Mouse (Mus musculus) layer of hippocampus, postnatal 25 days (tissue): Measurements from ENCODE around the gene Cog2. TPM values are rescaled to one million over a fixed set of nuclear protein-coding genes. Genes with fewer than 3 reads are reported as not detected.

Experiments used
- DNase-seq, 2 experiments: peaks; one replicate each; pipeline ENCODE4 v3.0.0; 2022; ENCODE audit warnings: mixed read lengths in 2 of 2, low spot score in 1 of 2; ENCODE audit errors: extremely low spot score in 1 of 2
- total RNA-seq, 2 experiments: library from RNA; stranded (reverse); gene quantifications; 2 replicates each; pipeline ENCODE4 v1.2.3; 2021

Gene Cog2
- total RNA-seq: 10 to 100 TPM; 37.2 to 48.5 TPM

DNA sequence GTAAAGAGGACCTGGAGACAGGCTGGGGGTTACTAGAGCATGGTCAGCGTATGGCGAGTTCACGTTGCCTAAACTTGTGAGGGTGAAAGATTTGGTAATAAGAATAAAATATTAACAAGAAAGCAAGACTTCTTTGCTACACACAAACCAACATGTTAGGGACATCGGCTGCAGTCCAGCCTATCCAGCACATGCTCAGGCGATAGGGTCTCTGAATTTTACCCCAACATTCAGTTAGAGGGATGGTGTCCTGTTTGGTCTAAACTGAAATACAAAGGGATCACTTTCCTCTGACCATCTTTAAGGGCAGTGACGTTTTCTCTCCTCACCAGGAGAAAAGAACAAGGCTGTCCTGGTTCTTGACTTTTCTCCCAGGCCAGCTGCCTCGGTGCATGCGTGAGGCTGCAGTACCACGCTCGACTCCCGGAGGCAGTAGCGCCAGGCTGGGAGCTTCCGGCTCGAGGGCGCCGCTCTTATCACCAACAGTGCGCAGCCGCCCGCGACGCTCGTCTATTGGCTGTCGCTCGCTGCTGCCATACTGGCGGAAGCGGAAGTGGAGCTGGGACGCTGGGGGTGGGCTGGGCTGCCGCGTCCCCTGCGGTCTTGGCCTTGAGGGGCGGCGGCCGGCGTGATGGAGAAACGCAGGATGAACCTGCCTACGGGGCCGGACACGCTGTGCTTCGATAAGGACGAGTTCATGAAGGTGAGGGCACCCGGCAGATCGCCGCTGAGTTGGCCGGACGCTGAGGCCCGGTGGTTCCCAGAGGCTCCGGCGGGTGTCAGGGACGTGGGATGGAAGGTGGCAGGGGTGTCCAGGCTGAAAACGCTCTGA lies at the start of gene Cog2:
Gene Cog2 (plus strand): TSS at position 519 of the 832 bp plus-strand sequence.
- peak; percentile 75 to 85 for DNase-seq

DNA sequence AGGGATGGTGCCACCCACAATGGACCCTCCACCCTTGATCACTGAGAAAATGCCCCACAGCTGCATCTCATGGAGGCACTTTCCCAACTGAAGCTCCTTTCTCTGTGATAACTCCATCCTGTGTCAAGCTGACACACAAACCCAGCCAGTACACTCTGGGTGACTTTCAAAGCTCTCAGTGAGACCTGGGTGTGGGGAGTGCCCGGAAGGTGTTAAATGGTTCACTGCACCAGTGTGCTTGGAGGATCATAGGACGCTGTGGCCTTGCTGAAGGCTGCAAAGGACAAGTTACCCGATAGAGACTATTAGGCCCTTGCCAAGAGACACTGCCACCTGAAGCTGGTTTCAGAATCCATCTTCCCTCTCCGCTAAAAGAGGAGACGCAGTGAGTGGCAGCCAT lies 44.9 kb upstream of the Cog2 start:
- no peak for DNase-seq

DNA sequence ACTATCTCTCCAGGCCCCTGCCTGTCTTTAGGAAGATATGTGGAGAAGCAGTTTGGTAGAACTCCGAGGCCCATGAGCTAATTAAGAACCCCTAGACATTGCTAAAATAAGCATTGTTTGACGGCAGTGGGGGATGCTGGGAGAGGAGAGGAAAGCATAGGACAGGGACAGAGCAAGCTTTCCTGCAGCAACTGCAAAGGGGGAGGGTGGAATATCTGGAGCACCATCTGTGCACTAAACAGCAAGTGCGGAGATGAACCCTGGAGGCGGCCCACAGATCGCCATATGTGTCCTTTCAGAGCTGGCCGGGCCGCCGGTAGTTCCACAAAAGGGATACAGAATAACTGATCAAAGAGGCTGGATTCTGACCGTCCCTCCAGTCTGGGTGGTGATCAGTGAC lies 43.9 kb upstream of the Cog2 start:
- peak; percentile 43 to 52 for DNase-seq

DNA sequence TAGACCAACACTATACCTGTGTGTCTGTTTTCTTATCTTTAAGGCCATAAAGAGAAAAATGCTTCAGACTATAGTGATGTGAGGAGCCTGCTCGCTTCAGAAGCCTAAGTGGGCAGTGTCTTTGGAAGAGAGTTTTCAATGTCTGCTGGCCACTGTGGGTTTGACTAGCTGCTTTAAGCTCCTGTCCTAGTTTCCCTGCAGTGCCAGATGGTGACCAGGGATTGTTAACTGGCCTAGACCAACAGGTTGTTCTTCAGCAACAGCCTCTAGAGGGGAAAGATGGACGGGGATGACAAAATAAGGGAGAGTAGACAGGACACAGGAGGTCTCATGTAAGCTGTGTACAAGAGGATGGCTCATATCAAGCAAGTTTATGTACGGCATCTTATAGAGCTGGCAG lies 41.3 kb upstream of the Cog2 start:
- DNase-seq: no peak

DNA sequence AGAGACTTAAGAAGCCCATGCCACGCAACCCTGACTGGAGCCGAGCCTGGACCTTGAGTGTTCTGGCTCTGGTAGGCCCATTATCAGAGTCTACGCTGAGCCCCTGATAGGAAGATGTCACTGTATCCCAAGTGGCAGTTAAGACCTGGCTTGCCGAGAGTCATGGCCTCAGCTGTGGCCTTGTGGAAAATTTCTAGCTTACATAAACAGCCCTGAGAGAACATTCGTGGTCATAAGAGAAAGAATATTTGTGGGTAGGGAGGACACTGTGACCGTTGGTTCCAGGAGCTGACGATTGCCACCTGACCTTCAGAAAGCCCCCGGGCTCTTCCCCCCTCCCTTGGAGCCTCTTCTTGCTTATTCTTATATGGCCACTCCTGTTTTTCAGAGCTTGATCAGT lies 40.2 kb upstream of the Cog2 start:
- DNase-seq: no peak

DNA sequence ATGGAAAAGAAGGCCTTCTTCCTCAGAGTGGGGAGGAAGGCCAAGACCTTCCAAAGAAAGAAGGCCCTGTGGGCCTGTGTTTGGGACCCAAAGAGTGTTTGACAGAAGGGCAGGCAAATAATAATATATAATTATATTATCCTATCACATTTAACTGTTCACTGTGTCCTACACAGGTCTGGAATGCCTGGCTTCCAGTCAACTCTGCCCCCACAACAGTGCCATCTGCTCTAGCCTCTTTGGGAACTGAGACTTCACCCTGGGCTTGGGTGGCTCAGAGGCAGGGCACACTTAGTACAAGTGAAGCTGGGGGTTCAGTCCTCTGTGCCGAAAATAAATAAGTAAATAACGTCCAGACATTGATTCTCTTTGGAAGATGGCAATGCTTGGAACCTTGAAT lies 37.8 kb upstream of the Cog2 start:
- peak in 1 of 2 experiments; percentile 45 for DNase-seq

DNA sequence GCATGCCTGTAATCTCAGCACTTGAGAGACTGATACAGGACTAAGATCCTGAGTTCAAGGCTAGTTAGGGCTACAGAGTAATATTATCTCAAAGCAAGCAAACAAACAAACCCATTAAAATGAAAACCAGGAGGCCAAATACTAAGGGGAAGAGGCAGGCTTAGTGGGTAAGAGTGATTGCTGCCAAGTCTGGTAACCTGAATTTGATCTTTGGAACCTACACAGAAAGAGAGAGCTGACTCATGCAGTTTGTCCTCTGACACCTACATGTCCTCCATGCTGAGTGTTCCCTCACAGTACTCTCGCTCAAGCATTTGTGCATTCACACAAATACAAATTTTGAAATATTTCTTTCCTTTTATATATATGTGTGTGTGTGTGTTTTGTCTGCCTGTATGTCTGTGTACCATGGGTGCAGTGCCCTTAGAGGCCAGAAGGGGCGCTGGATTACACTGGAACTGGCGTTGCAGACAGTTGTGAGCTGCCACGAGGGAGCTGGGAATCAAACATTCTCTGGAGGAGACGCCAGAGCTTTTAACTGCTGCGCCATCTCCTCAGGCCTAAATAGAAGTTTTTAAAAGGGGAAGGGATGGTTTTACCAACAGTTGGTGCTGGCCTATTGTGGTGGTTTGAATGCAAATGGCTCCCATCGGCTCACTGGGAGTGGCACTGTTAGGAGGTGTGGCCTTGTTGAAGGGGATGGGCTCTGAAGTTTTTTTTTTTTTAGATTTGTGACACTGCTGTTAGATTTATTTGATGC lies 37.0 kb upstream of the Cog2 start:
- DNase-seq: no peak

DNA sequence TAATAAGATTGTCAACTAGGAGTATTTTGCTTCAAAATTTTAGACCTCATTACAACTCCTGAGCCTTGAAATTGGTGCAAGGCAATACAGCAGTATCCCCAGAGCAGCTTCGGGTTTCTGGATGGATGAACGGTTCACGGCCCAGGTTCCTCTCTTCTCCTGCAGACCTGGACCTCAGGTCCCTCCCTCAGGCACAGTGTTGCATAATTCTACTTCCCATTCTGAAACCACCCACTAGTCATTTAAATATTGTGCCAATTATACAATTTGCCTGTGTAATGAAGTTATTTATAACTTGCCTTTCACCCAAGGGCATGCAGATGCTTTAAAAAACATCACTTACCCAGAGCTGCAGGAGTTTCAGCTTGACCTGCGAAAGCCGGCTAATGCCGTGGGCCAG lies 31.3 kb upstream of the Cog2 start:
- no peak for DNase-seq

DNA sequence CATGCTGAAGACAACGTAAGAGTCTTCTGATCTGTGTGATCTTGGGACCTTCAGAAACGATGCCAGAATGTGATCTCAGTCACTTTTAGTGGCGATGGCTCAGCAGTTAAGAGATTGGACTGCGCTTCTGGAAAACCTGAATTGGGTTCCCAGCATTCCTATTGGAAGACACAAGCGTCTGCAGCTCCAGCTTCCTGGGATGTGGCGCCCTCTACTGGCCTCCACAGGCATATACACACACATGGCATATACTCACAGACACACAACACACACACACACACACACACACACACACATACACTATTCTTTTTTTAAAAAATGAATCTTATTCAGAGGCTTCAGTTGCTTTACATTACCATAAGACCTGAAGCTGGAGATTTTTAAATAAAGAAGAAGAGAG lies 30.8 kb upstream of the Cog2 start:
- no peak for DNase-seq

DNA sequence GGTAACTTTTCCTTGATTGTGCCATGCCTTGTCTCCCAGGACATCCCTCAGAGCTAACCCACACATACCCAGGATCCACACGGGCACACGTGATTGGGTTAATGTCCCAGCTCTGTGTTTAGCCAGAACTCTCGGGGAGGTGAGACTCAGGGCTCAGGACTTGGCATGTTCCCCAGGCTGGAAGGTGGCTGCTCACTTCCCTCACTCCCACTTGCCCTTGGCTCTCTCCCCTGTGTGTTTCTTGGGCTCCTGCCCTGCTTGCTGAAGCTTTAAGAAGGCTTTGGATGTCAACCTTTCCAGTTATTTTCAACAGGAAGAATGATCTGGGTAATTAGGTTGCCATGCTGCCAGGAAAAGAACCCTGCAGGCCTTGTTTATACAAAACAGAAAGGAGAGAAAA lies 26.2 kb upstream of the Cog2 start:
- no peak for DNase-seq

DNA sequence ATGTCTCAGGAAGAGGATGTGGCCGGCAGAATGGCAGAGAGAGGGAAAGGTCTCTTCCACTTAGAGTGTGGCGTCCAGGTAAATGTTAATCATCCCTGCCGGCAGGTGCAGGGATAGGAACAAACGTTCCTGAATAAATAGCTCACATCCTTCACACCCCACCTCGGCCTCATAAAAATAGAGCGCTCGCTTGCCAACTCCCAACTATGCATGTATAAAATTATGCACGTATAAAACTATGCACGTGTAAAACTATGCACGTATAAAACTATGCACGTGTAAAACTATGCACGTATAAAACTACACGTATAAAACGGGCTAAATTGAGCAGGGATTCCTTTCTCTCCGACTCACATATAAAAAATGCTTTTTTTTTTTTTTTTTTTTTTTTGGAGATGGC lies 25.6 kb upstream of the Cog2 start:
- DNase-seq: no peak

DNA sequence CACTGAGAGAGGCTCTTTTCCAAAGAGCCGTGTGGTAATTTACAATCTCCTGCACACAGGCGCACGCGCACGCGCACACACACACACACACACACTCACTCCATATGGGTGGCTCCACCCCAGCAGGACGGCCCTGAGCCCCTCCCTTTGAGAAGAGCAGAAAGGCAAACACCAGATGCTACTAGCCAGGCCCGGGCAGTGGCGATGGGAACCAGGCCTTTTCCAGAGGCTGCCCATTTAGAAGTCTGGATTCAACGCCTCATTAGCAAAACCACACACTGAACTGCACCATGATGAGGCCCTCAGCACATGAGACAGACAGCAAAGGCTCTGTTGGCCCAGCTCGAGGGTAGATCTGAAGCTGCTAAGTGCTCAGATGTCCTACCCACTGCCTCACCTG lies 24.9 kb upstream of the Cog2 start:
- no peak for DNase-seq

DNA sequence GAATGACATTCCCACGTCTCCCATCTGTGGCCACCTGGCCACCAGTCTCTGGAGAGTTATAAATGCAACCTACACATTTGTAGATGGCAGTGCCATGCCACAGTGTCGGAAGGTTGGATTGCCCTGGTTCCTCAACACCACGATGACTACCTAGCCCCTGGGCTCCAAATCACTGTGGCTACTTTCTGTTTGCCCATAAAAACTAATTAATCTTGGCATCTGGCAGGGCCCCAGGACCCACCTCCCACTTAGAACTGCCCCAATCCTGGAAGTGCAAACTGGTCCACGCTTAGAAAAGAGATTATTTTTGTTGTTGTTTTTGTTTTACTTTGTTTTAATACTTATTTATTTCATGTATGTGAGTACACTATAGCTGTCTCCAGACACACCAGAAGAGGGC lies 24.3 kb upstream of the Cog2 start:
- DNase-seq: no peak

DNA sequence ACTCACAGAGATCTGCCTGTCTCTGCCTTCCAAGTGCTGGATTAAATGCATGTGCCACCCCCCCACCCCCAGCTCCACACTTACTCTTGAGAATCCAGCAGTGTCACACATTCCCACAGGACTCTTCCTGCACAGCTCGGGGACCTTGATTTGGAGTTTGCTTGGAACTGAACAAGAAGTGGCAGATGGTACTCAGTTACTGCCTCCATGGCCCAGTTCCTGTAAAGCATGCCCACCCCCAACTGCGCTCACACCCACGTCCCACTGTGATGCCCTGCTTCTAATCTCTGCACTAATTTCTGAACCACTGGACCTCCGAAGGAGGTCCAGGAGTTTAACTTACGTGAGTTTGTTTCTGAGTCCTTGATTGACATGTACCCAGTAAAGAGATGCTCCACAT lies 23.7 kb upstream of the Cog2 start:
- no peak for DNase-seq

DNA sequence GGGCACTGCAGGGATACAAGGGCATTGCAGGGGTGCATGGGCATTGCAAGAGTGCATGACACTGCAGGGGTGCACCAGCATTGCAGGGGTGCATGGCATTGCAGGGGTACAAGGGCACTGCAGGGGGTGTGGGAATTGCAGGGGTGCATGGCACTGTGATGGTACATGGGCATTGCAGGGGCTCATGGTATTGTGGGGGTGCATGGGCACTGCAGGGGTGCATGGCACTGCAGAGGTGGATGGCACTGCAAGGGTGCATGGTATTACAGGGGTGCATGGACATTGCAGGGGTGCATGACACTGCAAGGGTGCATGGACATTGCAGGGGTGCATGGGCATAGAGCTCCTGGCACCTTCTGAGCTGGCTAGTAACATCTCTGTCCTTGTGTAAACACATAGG lies 22.2 kb upstream of the Cog2 start:
- DNase-seq: no peak

DNA sequence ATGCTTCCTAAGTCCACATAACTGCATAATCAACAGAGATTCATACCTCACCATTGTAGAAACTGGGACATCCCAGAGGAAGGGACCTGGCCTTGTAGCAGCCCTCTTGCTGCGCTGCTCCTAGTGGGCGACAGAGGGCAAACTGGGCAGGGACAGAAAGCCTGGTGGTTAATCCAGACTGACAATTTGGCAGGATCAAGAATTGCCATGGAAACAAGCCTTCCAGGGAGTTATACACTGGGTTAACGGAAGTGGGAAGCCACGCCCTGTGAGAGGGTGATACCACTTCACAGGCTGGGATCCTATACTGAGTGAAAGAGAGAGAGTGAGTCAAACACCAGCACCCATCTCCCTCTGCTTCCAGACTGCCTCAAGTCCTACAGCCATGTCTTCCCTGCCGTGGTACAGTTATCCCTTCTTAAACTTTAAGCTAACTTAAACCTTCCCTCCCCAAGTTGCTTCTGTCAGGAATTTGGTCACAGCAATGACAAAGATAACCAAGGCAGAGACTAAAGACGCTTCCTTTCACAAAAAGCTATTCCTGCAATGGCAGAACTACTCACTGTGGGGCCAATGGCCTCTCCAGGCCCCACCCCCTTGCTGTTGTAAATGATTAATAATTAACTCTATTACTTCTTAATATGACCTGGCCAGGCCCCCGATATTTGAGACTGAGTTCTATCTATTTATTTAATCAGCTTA lies 21.2 kb upstream of the Cog2 start:
- no peak for DNase-seq

DNA sequence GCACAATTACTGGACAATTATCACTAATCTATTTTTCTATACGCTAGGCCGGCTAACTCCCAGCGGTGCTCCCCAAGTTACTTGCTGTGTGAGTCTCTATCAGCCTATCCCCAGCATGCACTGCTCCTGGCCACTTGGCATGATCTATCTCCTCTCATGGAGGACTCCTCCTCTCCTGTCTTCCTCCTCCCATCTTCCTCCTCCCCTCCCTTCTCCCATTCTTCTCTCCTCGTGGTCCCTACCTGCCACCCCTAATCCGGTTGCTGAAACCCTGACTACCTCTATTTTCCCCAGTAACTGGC lies 20.7 kb upstream of the Cog2 start:
- DNase-seq: no peak

DNA sequence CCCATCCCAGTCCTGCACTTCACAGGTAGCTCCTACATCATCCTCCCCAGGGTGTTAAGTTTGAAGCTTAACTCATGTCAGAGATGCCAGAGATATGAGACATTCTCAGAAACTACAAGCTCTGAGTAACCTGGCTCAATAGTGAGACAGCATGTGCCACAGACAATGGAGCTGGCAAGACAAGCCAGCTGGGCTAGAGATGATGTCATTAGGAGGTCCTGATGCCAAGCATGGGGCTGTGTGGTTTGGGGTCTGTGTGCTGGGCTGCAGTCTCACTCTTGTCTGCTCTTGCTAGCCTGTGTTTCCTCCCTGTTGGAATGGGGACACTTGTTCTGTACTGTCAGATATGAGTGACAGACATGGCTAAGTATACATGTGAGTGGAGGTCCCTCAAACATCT lies 14.9 kb upstream of the Cog2 start:
- DNase-seq: no peak

DNA sequence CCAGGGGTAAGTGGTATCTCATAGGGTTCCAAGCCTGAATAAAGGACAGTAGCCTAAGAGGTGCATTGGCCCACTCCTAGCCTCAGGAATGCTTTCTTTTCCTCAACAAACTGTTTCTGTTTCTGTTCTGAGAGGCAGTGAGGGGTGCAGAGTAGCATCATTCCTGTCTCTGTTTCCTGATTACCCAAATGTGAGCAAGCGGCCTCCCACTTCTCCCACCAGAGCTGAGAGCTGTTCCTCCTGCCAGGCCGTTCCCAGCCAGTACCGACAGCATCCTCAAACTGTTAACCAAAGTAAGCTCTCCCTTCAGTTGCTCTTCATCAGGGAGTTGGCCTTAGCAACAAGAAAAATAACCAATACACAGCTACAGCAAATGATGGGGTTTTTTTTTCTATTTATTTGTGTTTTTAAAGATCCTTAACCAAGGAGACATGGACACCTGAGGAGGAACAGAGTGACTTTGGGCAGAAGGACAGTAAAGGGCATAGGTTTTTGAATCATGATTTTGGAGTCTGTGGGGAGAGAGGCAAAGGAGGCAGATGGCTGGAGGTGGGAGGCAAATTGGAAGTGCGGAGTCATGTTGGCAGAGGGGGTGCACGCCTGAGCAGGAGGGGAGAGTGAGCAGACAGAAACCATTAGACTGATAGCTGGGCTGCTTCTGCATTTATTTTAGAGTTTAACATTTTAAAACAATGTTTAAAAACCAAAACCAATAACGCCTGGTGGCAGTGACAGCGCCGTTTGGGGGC lies 12.8 kb upstream of the Cog2 start:
- DNase-seq: peak; percentile 38 to 47

DNA sequence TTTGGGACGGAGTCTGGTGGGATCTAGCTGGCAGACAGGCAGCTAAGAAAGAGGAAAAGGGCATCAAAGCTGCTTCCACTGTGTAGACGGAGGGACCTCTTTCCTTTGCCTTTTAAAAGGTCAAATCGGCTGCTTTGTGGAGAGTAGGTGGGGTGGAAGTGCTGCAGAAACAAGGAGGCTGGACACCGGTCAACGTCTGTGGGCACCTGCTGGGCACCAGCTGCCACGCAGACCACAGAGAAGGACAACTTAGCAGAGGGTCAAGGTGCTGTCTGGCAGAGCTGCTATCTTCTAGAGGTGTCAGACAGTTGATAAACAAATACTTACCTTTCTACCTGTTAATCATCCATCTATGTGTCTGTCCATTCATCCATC lies 12.3 kb upstream of the Cog2 start:
- DNase-seq: no peak

DNA sequence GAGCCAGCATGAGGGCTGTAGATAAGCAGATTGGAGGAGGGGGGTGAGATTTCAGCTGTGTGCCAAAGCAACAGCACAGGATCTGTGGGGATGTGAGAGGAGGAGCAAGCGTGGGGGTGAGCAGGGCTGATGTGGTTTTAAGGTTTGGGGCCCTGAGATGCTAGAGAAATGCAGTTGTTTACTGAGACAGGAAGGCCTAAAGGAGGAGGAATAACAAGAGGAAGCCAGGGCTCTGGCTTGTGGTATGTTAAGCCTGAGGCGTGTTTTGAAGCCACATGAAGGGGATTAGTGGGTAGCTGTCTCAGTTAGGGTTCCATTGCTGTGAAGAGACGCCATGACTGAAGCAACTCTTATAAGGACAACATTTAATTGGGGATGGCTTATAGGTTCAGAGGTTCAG lies 11.4 kb upstream of the Cog2 start:
- no peak for DNase-seq
